Mouse (Mus musculus) limb, embryonic 12.5 days (tissue): Measurements from ENCODE around the gene E330009J07Rik. TPM values are rescaled to one million over a fixed set of nuclear protein-coding genes. Genes with fewer than 3 reads are reported as not detected.

ENCODE experiments used
- ATAC-seq: fragments of 200-750 bp; cut with Nextera tagmentation; 2 replicates; pipeline ENCODE4 v1.8.0; 2017; ENCODE audit warnings: low read depth, moderate TSS enrichment; ENCODE audit not compliant: insufficient number of reproducible peaks, insufficient read depth, low FRiP score, low TSS enrichment
- H3K27ac ChIP-seq: fragments of 300-500 bp; sonication (generic); 2 replicates; pipeline ENCODE4 v1.5.1; 2016; ENCODE audit warnings: mild to moderate bottlenecking, moderate library complexity
- H3K27me3 ChIP-seq: fragments of 300-500 bp; sonication (generic); 2 replicates; pipeline ENCODE4 v1.6.1; 2016; ENCODE audit warnings: mild to moderate bottlenecking, moderate library complexity
- H3K36me3 ChIP-seq: fragments of 300-500 bp; sonication (generic); 2 replicates; pipeline ENCODE4 v1.6.1; 2016; ENCODE audit warnings: mild to moderate bottlenecking, moderate library complexity
- H3K4me1 ChIP-seq: fragments of 300-500 bp; sonication (generic); replicated peaks from 2 replicates; pipeline ENCODE4 v1.6.1; 2016
- H3K4me2 ChIP-seq: fragments of 300-500 bp; sonication (generic); 2 replicates; pipeline ENCODE4 v1.6.1; 2016; ENCODE audit warnings: mild to moderate bottlenecking, moderate library complexity
- H3K4me3 ChIP-seq: fragments of 300-500 bp; sonication (generic); replicated peaks from 2 replicates; pipeline ENCODE4 v1.5.1; 2016; ENCODE audit warnings: mild to moderate bottlenecking
- H3K9ac ChIP-seq: fragments of 300-500 bp; sonication (generic); replicated peaks from 2 replicates; pipeline ENCODE4 v1.6.1; 2016; ENCODE audit warnings: mild to moderate bottlenecking, moderate library complexity
- H3K9me3 ChIP-seq: fragments of 300-500 bp; sonication (generic); 2 replicates; pipeline ENCODE4 v1.6.1; 2016; ENCODE audit warnings: mild to moderate bottlenecking, moderate library complexity
- WGBS: fragments of 180-500 bp; shearing (Covaris S2); methylation state at CpG from one replicate; pipeline ENCODE4 v1.1.7; 2016; 5-methylcytosine and 5-hydroxymethylcytosine counted together
- polyA plus RNA-seq: library from polyadenylated mRNA; unstranded; fragments of >200 nt; fragmentation: Nextera tagmentation; extraction: Ambion mirVana; gene quantifications from 2 replicates; pipeline ENCODE4 v1.2.1, GENCODE M21; 2016

The E330009J07Rik gene
- polyA plus RNA-seq, 1 experiment from 2014 or later: 14.5 TPM

GRCm38 (mm10) chr6:40441276-40441675 is 5.3 kb upstream of the E330009J07Rik start:
- peaks cover 25% of the 10 kb centered on the region for H3K27me3 ChIP-seq
- WGBS: 82% methylated on average over 3 of the region's 3 CpGs
- no peak overlapping the region for H3K9ac ChIP-seq
- no peak for ATAC-seq
- 0 out of 2 replicates have a peak, but pooled peaks cover 3% of the 10 kb centered on the region for H3K4me1 ChIP-seq
- H3K4me3 ChIP-seq: no peak overlapping the region
- H3K4me2 ChIP-seq: no peak overlapping the region
- no peaks in the 10 kb centered on the region for H3K36me3 ChIP-seq
- no peak overlapping the region for H3K27ac ChIP-seq
- H3K9me3 ChIP-seq: no peaks in the 10 kb centered on the region

GRCm38 (mm10) chr6:40439731-40440130 is 3.8 kb upstream of the E330009J07Rik start:
- H3K27ac ChIP-seq: no peak overlapping the region
- H3K4me3 ChIP-seq: no peak overlapping the region
- ATAC-seq: no peak
- H3K27me3 ChIP-seq: peaks cover 25% of the 10 kb centered on the region
- no peak overlapping the region for H3K9ac ChIP-seq
- no peak overlapping the region for H3K4me2 ChIP-seq
- WGBS: 39% methylated on average over 12 of the region's 12 CpGs
- H3K4me1 ChIP-seq: peaks cover 7% of the 10 kb centered on the region
- H3K36me3 ChIP-seq: no peaks in the 10 kb centered on the region
- no peaks in the 10 kb centered on the region for H3K9me3 ChIP-seq

DNA sequence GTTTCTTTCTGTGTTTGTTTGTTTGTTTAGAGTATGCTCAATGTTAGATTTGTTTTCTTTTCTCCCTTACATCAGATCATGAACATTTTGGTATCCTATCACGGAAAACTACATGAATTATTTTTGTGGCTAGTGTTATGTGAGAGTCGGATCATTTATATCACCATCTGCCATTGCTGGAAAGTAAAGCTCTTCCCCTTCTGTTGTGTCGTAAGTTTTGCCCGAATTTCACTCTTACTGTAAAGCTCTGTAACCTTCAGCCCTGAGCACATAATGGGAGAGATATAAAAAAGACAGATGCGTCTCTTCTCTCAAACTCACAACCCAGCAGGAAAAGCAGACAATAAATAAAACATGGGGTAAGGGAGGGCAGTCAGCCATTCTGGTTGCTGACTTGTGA is 3.0 kb upstream of the E330009J07Rik start, which contains the start of gene Wee2:
Wee2 (plus strand) TSS at position 153 of the 400 bp plus-strand sequence.
- no peaks in the 10 kb centered on the region for H3K9me3 ChIP-seq
- no peak within 1 kb of the TSS for H3K4me3 ChIP-seq
- H3K4me1 ChIP-seq: peaks cover 15% of the 10 kb centered on the region
- H3K27me3 ChIP-seq: peaks cover 25% of the 10 kb centered on the region
- H3K9ac ChIP-seq: no peak within 1 kb of the TSS
- no peak within 1 kb of the TSS for H3K27ac ChIP-seq
- H3K36me3 ChIP-seq: no peaks in the 10 kb centered on the region
- ATAC-seq: no peak
- WGBS: 69% methylated on average over 5 of the region's 5 CpGs
- H3K4me2 ChIP-seq: no peak within 1 kb of the TSS

GRCm38 (mm10) chr6:40435151-40436046 is 536 bp downstream of the E330009J07Rik start:
- WGBS: under 1% methylated on average over 64 of the region's 72 CpGs
- Histone ChIP-seq H3K4me1 (peaks cover 17% of the 10 kb centered on the region), H3K9ac (peak overlapping the region; percentile 89), H3K36me3 (no peaks in the 10 kb centered on the region), H3K27ac (peak overlapping the region; percentile 67; the same call in 1 of the 2 replicates), H3K4me2 (peak overlapping the region; percentile 87), H3K9me3 (no peaks in the 10 kb centered on the region), H3K4me3 (peak overlapping the region; percentile 79), H3K27me3 (peaks cover 19% of the 10 kb centered on the region)
- ATAC-seq: peak; percentile 71

DNA sequence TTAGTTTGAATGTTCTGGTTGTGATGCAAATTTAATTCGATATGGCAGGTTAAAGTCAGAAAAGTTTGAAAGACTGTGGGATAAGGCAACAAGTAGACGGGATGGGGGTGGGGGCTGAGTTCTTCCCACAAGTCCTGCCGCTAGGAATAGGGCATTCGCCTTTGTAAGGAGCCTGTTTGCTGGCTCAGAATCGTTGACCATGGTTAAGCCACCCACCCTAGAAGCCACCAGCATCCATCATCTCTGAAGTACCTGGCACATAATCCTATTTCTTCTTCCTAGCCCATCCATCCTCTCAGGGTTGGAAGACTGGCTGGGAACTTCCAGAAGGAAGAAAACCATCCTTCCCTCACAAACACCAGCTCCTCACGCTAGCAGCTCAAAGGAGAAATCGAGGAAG is 1.2 kb downstream of the E330009J07Rik start:
- Histone ChIP-seq H3K4me3 (peak overlapping the region; percentile 79), H3K27me3 (peaks cover 14% of the 10 kb centered on the region), H3K36me3 (no peaks in the 10 kb centered on the region), H3K9ac (peak overlapping the region; percentile 89), H3K4me1 (peaks cover 17% of the 10 kb centered on the region), H3K27ac (no peak overlapping the region), H3K4me2 (peak overlapping the region; percentile 87), H3K9me3 (no peaks in the 10 kb centered on the region)
- no peak for ATAC-seq
- WGBS: 12% methylated on average over 7 of the region's 7 CpGs

DNA sequence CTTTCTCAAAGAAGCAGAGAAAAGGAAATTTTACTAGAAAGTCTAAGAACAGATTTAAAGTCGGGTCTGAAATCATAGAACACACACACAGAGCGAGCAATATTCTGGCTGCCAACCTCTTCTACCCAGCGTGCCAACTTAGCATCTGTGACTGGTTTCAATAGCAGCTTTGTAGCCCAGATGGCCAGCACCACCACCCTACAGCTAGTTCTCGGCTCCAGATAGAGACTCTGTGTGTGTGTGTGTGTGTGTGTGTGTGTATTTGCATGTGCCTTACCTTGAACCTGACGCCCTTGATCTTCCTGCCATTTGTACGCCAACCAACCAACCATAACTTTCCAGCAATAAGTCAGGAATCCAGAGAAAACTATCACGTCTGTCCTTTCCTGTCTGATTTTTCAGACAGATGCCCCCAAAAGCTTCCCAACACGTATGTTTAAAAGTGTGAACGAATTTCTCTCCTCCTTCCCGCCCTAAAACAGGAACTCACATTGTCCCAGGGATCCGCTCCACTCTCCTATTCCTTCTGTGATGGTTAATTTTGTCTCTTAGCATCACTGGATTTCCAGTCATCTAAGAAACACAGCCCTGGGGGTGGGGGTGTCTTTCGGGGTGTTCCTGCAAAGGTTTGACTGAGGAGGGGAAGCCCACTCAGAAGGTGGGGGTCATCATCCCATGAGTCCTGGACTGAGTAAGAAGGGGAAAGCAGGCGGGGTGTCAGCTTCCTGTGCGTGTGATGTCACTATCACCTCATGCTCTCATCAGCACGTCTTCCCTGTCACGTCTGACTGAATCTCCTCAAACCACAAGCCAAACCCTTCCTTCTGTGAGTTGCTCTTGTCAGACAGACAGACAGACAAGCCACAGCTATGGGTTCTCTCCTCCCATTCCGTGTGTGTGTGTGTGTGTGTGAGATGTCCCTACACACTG is 3.3 kb downstream of the E330009J07Rik start:
- Histone ChIP-seq H3K4me3 (no peak overlapping the region), H3K9me3 (no peaks in the 10 kb centered on the region), H3K27me3 (no peaks in the 10 kb centered on the region; the same call in 1 of the 2 replicates), H3K9ac (no peak overlapping the region), H3K36me3 (no peaks in the 10 kb centered on the region), H3K4me1 (peaks cover 17% of the 10 kb centered on the region), H3K27ac (no peak overlapping the region), H3K4me2 (no peak overlapping the region)
- WGBS: 88% methylated on average over 17 of the region's 17 CpGs
- no peak for ATAC-seq

DNA sequence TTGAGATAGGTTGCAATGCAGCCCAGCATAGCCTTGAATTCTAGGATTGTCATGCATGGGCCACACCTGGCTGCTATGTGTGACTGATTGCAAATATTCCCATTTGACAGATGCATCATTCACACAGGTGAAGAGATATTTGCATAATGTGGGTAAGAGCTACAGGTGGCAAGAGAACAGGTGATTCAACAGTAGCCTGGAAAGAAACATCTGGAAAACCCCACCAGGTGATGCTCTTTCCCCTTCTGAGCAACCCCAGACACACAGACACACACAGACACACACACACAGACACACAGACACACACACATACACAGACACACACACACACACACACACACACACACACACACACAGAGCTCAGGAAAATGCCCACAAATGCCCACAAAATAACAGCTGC is 4.1 kb downstream of the E330009J07Rik start:
- Histone ChIP-seq H3K27me3 (no peaks in the 10 kb centered on the region), H3K9ac (no peak overlapping the region), H3K36me3 (no peaks in the 10 kb centered on the region), H3K9me3 (no peaks in the 10 kb centered on the region), H3K4me3 (no peak overlapping the region), H3K4me2 (no peak overlapping the region), H3K4me1 (peaks cover 17% of the 10 kb centered on the region), H3K27ac (no peak overlapping the region)
- ATAC-seq: no peak

DNA sequence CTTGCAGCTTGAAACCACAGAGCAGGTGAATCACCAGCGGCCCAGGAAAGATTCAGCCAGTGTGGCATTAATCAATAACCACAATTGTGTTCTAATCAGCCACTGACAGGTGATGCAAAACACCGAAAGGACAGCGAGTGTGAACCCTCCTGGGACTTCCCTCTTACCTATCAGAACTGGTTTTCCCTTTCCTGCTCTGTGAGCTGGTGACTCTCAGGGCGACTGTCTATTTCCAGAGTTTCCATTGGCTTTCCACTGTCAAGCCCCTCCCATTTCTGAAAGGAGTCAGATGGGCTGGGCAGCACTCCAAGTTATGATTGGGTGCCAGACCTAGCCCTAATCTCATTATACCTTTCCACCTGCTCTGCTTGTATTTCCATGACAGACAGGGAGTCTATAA is 4.6 kb downstream of the E330009J07Rik start:
- no peak for ATAC-seq
- no peak overlapping the region for H3K27ac ChIP-seq
- H3K9ac ChIP-seq: no peak overlapping the region
- no peaks in the 10 kb centered on the region for H3K36me3 ChIP-seq
- H3K4me2 ChIP-seq: no peak overlapping the region
- H3K4me3 ChIP-seq: no peak overlapping the region
- no peaks in the 10 kb centered on the region for H3K27me3 ChIP-seq
- WGBS: 68% methylated on average over 4 of the region's 4 CpGs
- no peaks in the 10 kb centered on the region for H3K9me3 ChIP-seq
- peaks cover 15% of the 10 kb centered on the region for H3K4me1 ChIP-seq

DNA sequence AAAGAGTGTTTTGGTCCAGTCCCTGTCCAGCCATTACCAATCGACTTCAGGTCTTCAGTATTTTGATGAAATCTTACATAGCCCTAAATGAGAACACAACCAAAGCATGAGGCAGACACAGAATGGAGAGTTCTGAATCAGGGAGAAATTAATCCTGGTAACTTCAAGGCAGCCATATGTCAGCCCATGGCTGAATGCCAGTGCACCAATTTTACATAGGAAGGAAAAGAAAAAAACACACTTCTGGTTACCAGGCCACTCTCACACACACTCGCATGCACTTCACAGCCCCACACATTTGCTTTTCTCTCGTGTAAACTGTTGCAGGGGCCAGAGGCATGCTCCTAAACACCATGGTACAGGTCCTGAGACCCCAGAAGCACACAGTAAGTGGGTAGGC is 5.1 kb downstream of the E330009J07Rik start:
- no peak for ATAC-seq
- Histone ChIP-seq H3K4me3 (no peak overlapping the region), H3K9me3 (no peaks in the 10 kb centered on the region), H3K4me1 (peaks cover 12% of the 10 kb centered on the region), H3K27me3 (no peaks in the 10 kb centered on the region), H3K27ac (no peak overlapping the region), H3K36me3 (no peaks in the 10 kb centered on the region), H3K4me2 (no peak overlapping the region), H3K9ac (no peak overlapping the region)
- WGBS: 79% methylated on average over 3 of the region's 3 CpGs

- no peak overlapping the region for H3K4me2 ChIP-seq
- H3K27ac ChIP-seq: no peak overlapping the region
- no peak overlapping the region for H3K9ac ChIP-seq
- H3K36me3 ChIP-seq: no peaks in the 10 kb centered on the region
- ATAC-seq: no peak
- 87% methylated on average over 3 of the region's 3 CpGs for WGBS
- H3K9me3 ChIP-seq: no peaks in the 10 kb centered on the region
- H3K4me1 ChIP-seq: peaks cover 12% of the 10 kb centered on the region
- H3K27me3 ChIP-seq: no peaks in the 10 kb centered on the region
- H3K4me3 ChIP-seq: no peak overlapping the region
Observed at GRCm38 (mm10) chr6:40430251-40430650, 5.7 kb downstream of the E330009J07Rik start.

GRCm38 (mm10) chr6:40429521-40429931 is 6.4 kb downstream of the E330009J07Rik start:
- peaks cover 8% of the 10 kb centered on the region for H3K4me1 ChIP-seq
- no peak overlapping the region for H3K27ac ChIP-seq
- H3K27me3 ChIP-seq: no peaks in the 10 kb centered on the region
- H3K4me2 ChIP-seq: no peak overlapping the region
- H3K9me3 ChIP-seq: no peaks in the 10 kb centered on the region
- no peak overlapping the region for H3K4me3 ChIP-seq
- H3K9ac ChIP-seq: no peak overlapping the region
- no peak for ATAC-seq
- 94% methylated on average over 4 of the region's 4 CpGs for WGBS
- no peaks in the 10 kb centered on the region for H3K36me3 ChIP-seq
